Mouse (Mus musculus) layer of hippocampus, adult 9-10 months (tissue): ENCODE results near the gene Pkp2.
"Not testable (repeated sequence)": the region's sequence is repeated elsewhere in the genome, so short reads cannot be mapped to it uniquely, and the experiment has no call there.

Experiments
- DNase-seq: peaks from one replicate; pipeline ENCODE4 v3.0.0; 2022; ENCODE audit warnings: low spot score

Gene Pkp2

DNA sequence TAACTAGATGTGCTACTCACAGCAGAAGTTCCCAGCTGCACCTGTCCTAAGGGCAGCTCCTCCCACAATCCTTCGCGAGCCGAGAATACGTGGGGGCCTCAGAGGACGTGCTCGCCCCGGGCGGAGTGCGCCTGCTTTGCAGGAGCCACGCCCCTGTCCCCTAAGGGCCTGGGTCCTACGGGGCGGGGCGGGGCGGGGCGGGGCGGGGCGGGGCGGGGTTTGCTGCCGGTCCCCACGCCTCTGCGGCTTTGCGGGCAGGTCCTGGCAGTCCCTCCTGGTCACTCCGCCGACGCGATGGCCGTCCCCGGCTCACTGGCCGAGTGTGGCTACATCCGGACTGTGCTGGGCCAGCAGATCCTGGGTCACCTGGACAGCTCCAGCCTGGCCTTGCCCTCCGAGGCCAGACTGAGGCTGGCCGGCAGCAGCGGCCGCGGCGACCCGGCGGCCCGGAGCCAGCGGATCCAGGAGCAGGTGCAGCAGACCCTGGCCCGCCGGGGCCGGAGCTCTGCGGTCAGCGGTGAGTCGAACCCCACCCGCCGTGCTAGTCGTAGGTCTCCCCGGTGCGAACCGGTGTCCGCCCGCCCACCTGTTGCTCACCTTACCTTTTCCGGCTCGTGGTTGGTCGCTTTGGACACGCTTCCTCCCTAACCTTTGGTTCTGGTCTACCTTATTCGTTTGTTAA lies at the start of gene Pkp2:
Pkp2 (plus strand) TSS at position 240 of the 682 bp plus-strand sequence.
- DNase-seq = no peak

DNA sequence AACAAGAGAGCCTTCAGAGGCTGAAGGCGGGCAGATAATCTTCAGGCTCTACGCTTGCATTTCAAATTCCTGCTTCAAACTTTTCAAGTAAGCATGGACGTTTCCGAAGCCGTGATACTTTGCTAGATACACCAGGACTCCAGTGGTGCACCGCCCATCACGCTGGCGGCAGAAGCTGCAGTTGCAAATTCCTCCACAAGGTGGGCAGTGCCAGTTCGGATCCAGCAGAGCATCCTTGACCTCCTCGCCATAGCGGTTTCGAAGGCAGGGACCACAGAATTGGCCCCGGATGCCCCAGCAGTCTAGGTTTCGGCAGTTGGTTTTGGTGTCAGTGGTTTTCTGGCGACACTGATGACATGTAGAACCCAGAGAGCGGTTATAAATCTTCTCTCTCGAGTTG lies 15.7 kb upstream of the Pkp2 start:
- DNase-seq = no peak

DNA sequence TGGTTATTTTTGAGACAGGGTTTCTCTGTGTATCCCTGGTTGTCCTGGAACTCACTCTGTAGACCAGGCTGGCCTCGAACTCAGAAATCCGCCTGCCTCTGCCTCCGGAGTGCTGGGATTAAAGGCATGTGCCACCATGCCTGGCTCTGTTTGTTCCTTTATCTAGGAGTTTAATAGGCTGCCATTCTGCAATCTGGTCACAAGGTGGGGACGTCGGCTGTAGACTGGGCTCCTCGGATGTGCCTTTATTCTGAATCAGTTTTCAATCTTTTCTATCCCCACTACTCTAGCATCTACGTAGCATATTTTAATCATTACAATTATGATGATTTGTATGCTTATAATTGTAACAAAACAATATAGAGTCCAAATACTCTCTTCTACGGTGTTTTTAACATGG lies 11.1 kb upstream of the Pkp2 start:
- DNase-seq = peak; percentile 31

DNA sequence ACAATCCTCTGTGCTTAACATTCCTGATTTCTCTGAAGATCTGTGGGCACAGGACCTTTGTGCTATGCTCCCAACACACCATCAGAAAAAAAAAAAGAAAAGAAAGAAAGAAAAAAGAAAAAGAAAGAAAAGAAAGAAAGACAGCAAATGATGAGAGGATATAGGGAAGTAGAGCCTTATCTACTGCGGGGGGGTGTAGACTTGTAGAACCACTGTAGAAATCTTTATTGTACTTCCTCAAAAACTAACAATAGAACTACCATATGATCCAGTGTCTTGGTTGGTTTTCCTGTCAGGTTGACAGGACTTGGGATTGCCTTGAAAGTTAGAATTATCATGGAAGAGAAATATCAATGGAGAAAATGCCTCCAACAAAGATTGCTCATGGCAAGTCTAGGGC lies 8.5 kb upstream of the Pkp2 start:
- no peak for DNase-seq

DNA sequence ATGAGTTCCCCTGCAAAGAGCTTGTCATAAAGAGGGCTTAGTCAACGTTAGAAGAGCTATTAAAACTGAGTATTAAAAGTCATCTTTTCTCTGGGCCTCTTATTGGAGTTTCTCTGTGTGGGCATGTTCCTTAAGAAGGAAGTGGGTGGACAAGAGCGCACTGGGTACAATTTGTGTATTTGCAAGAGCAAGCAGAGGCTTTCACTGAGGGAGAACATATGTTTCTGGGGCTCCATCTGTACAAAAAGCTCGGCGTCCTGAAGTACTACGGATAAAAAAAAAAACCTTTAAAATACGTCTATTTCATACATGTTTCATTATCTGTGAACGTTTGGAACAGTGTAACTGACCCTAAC lies 417 bp upstream of the Pkp2 start:
- DNase-seq = peak; percentile 25

DNA sequence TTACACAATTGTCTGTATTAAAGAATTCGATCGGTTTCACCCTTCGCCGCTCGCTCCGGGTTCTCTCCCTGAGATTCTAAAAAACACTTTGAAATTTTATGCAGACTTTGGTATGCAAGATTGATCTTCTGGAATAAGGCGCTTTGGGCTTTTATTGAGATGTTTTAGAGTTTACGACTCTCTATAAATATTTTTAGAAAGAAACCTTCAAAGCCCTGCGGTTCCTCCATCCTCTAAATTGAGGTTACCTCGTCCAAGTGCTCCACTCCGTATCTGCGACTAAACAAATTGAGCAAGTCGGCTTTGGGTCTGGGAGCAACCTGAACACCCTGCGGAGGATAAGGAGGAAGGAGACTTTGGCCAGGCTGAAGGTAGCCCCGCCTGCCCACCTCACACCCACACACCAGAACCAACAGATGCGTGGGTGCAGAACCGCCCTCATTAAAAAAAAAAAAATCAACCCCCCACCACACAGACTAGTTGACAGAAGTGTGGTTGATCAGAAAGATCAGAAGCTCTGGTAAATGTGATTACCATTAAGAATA lies 715 bp downstream of the Pkp2 start:
- no peak for DNase-seq

DNA sequence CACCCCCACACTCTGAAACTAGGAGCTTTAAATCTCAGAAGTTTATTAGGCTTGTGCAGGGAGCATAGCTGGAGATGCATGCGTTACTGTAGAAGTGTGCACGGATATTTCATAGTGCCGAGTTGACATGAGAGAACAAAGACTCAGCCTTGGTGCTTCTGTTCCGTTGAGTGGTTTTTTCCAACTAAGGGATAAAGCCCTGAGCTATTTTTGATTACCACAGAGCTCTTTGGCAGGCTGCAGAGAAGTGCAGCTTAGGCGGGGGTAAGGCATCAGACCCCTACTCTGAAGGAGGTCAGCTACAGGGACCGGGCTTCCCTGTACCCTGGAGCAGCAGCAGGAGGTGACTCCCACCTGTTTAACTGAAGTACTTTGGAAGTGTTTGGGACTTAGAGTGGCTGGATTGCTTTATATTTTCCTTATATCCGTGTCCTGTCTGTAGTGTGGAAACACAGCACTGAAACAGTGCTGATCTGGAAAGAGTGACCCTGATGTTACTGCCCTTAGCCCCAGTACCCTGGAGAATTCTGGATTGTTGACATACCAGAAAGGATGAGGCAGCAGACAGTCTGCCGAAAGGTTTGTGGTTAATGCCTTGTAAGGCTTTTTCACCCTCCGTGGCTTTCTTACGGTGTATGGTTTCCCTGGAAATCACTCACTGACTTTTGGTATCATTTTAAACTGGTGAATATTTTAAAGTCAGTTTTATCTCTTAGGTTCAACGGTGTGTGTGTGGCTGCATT lies 2.7 kb downstream of the Pkp2 start:
- no peak for DNase-seq

DNA sequence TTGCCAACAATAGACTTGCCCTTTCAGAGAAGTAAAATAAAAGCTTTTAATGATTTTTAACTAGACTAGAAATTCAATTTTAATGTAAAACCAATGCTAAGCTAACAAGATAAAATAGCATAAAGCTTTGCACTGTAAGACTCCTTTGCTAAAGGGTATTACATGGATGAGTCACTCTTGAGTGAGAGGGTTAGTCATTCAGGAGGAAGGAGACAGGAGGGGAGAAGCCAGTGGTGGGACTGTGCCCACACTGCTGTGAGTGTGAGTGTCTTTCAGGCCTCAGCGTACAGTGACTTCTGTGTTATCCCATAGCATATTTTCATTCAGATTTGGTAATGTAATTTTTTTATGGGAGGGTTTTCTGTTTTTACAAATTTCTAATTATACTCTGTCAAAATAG lies 3.8 kb downstream of the Pkp2 start:
- no peak for DNase-seq

DNA sequence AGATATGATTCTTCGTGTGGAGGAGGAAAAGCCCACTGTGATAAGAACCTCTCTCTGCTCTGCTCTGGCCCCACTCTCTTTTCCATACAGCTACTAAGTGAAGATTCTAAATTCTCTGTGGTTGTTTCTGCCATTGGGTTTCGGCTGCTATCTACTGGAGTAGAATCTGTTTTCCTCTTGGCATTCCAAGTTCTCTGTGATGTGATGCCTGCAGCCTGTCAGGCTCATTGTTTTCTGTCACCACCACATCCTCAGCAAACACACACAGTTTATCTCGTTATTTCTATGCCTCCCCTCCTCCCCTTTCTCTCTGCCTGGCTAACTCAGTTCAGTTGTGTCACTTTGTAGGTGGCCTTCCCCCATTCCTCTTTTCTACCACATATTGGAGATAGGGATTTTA lies 6.7 kb downstream of the Pkp2 start:
- DNase-seq = no peak

DNA sequence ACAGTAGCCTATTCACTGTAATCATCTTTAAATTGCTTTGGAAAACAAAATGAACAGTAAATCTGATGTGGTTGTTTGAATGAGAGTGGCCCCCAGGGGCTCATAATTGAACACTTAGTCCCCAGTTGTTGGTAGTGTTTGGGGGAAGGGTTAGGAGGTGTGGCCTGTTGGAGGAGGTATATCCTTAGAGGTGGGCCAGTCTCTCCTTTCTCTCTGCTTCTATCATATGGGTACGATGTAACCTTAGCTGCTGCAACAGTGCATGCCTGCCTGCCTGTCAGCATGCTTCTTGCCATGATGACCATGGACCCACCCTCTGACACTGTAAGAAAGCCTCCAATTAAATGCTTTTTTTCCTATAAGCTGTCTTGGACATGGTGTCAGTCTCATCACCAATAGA lies 9.5 kb downstream of the Pkp2 start:
- no peak for DNase-seq

DNA sequence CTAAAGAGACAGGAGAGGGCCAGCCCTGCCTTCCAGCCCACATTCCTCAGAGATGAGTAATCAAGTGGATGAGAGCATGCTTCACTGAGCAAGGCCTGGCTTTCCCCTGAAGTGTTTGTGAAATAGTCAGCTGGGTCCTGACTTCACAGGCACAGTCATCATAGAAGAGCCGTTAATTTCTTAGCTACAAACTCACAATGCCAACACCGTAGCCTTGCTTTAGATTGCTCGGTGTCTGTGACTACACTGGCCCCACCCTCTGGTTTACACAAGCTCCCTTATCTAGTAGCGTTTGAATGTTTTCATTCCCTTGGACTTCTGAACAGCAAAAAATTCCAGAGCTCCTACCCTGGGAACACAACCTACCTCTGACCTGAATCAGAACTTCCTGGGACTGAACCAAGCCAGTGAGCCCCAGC lies 11.4 kb downstream of the Pkp2 start:
- no peak for DNase-seq

DNA sequence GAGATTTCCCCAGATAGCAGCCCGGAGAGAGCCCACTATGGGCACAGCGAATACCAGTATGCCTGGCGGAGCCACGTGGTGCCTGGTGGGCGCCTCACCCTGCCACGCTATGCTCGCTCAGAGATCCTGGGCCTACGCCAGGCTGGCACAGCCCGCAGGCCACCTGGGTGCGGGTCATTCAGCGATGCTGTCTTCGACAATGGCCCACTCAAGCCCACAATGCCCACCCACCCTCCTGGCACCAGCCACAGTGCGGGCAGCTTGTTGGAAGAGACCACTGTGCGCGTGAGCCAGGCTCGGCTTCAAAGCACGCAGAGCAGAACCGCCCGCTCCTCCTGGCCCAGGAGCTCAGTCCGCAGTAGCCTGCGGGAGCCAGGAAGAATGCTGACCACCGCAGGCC lies 12.7 kb downstream of the Pkp2 start:
- no peak for DNase-seq

DNA sequence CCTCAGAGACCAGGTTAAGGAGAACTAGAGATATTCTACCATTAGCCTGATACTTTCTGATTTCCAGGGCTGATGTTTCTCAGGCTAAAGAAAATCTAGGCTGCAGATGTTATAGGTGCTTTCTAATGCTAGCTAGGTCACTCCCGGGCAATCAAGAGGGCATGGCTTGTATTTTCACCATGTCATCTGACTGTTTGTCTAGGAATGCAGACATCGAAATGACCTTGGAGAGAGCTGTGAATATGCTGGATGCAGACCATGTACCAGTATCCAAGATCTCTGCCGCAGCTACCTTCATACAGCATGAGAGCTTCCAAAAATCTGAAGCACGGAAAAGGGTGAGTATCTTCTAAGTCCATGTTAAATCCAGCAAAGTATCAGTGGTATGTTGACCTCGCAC lies 17.3 kb downstream of the Pkp2 start:
- DNase-seq = no peak

DNA sequence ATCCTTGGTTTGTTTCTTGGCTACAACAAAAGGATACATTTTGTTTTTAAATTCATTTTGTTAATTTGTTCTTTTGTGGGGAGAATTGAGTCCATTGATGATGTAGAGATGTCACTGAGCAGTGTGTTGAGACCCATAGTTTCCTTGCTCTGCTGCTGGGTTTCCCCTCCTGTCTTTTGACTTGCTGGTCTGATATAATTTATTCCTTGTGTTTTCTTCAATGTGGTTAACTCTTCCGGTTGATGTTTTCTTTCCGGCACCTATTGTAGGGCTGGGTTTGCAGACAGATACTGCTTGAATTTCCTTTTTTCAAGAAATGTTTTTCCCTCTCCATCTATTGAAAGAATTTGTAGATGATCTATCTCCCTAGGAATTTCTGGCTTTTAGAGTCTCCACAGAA lies 20.8 kb downstream of the Pkp2 start:
- DNase-seq = no peak

DNA sequence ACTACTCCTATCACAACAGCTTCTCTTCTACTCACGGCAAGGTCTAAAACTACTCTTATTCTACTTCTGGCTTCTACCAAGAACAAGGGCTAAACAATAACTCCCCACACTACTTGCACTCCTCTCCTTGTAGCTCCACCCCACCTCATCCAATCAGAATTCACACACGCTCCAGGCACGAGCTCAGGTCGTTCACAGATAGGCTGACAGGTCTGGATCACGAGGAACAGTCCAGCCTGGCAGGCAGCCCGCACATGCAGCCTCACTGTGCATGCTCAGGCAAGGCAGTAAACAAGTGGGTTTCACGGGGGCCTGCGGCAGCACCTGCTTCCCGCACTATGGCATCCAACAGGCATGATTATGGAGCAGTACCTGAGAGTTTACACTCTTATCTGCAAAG lies 23.6 kb downstream of the Pkp2 start:
- DNase-seq = not testable (repeated sequence)

DNA sequence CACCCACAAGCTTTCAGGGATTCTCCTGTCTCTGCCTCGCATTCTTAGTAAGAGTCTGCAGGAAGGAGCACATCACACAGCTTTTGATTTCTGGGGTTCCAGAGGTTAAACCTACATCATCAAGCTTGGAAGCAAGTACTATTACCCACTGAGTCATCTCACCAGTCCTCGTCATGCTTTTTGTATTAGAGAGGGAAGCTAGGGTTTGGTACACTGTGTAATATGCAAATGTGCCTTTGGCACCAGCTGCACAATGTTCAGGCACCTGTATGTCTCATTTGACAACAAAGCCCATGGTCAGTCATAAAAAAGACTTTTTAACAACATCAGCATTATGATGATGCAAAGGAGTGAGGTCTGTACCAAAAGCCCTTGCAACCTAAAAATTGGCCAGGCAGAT lies 25.2 kb downstream of the Pkp2 start:
- DNase-seq = no peak

DNA sequence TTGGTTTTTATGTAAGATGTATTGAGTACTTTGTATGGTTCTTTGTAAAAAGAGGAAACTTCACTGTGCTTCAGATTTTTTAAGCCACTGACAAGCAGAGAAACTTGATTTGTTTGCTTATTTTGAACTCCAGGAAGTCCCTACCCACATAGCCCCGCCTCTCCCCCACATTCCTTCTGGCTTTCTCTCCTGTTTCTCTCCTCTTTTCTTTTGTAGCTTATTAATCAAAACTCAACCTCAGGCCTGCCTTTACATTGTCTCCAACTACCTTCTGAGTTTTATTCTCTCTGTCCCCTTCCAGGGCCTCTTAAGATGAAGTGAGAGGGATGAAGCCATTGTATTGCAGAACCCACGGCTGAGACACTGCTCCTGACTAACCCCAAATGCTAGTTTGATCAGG lies 31.6 kb downstream of the Pkp2 start:
- no peak for DNase-seq

DNA sequence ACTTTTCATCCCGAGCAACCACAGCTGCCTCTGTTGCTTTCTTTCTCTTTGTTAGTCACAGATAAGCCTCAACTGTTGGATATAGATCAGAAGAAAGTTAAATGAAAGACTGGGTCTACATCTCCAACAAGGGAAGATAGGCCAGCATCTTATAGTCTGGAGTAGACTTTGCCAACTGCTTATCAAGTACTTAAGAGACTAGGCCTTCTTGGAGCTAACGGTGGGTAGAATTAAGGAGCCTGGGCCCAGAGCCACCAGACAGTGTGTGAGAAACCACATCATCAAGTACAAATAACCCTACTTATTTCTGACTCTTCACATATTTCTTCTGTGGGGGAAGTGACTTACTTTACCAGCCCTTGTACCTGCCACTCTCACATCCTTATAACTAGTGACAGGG lies 37.4 kb downstream of the Pkp2 start:
- DNase-seq = no peak

DNA sequence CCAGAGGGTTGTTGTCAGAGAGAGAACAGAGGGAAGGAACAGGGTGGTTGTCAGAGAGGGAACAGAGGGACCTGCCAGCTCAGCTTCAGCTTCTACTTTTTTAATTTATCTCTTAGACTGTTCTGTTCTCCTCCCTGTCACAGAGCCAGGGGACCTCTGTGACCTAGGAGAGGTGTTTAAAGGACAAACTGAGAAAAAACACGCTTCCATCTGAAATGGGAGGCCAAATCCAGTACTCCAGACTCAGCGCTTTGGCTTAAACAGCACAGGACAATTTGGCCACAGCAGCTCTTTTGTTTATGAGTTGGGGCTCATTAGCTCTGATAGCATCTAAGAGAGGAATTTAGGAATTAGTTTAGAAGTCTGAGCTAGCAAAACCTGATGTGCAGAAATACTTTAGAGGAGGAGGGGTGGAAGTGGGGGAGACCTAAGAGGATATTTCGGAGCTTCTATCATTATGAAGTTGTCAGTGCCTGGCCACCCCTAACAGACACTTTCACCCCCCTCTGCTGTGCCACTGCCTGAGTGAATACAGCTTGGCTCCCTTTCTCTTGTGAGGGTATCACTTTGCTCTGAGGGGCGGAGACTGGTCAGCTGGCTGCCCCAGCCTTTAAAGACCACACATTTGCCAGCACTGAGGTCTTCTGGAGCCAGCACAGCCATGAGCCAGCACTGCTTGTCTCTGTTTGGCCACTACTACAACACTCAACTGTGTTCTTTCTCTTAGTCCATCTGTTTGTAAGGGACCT lies 40.4 kb downstream of the Pkp2 start:
- no peak for DNase-seq

DNA sequence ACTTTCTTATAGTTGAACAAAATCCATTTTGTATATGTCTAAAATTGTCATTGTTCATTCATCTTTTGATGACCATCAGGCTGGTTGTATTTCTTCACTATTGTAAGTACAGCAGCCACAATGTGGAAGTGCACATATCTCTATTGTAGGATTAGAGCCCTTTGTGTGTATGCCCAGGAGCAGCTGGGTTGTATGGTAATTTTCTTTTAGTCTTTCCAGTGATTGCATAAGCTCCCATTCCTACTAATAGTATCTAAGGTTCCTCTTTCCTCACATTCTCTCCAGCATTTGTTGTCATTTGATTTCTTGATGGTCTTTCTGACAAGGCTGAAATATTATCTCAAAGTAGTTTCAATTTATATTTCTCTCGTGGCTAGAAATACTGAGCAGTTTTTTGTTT lies 42.1 kb downstream of the Pkp2 start:
- DNase-seq = no peak

DNA sequence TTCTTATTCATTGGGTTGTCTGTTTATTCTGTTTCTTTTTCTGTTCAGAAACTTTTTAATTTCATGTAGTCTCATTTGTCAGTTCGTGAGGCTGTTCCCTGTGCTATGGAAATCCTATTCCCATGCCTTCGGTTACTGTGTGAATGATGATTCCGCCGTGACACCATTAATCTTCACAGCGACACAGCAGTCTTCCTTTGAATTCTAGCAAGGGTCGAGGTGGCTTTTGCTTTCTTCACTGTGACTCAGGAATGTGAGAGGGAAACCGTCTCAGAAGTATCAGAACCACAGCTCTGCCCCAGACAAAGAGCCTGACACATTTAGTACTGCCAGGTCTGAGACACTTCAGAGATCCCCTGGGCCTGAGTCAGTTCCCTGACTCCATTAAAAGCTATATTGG lies 42.8 kb downstream of the Pkp2 start:
- DNase-seq = no peak

DNA sequence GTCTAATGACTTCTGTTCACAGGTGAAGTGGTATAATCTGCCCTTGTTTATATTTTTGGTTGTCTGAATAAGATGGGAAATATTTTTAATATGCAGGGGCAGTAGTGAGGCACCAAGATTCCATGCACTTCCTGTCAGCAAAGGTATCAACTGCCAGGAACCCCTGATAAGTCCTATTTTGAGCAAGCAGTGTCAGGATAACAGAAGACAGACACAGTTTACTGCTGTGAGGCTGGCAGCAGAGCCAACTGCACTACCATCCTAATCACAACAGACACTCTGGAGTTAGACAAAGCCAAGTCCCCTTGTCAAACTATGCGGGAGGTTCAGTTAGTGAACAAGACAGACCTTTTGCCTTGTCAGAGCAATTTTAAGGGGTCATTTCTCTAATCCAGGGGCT lies 43.6 kb downstream of the Pkp2 start:
- no peak for DNase-seq

DNA sequence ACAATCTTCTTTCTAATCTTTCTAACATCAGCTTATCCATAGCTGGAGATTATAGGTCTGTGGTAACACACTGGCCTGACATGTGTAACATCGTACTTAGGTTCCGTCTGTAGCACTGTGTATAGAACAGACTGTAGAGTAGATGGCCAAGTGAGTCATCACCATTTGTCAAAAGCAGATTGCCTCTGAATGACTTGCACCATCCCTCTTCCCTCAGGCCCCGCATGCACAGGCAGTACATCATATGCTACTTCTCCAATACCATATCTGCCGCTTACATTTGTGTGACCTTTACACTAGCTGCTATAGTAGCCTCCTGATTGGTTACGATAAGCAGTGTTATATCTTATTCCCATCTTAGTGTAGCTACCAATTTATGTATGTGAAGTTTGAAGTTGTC lies 47.8 kb downstream of the Pkp2 start:
- peak; percentile 40 for DNase-seq
